Mouse (Mus musculus) midbrain, embryonic 14.5 days (tissue): ENCODE data around the gene Card9. TPM values are rescaled to one million over a fixed set of nuclear protein-coding genes. Genes with fewer than 3 reads are reported as not detected.

Source experiments
- ATAC-seq: fragments of 200-750 bp; cut with Nextera tagmentation; 2 replicates; pipeline ENCODE4 v1.8.0; 2017; ENCODE audit warnings: moderate number of reproducible peaks, moderate library complexity; ENCODE audit not compliant: low FRiP score, low TSS enrichment
- DNase-seq: peaks from one replicate; pipeline ENCODE4 v3.0.0-alpha.2; 2015
- H3K27ac ChIP-seq: fragments of 300-500 bp; sonication (generic); replicated peaks from 2 replicates; pipeline ENCODE4 v1.5.1; 2014; ENCODE audit warnings: mild to moderate bottlenecking, low read depth, low read length, moderate library complexity
- H3K27me3 ChIP-seq: fragments of 300-500 bp; sonication (generic); 2 replicates; pipeline ENCODE4 v1.6.1; 2014; ENCODE audit warnings: low read length, control low read depth, mixed read lengths; ENCODE audit not compliant: control insufficient read depth, insufficient read depth
- H3K36me3 ChIP-seq: fragments of 300-500 bp; sonication (generic); 2 replicates; pipeline ENCODE4 v1.6.1; 2014; ENCODE audit warnings: low read length, control low read depth; ENCODE audit not compliant: control insufficient read depth, insufficient read depth
- H3K4me1 ChIP-seq: fragments of 300-500 bp; sonication (generic); 2 replicates; pipeline ENCODE4 v1.6.1; 2014; ENCODE audit warnings: mild to moderate bottlenecking, antibody characterized with exemption, low read length, control low read depth; ENCODE audit not compliant: control insufficient read depth, insufficient read depth
- H3K4me2 ChIP-seq: fragments of 300-500 bp; sonication (generic); 2 replicates; pipeline ENCODE4 v1.6.1; 2014; ENCODE audit warnings: mild to moderate bottlenecking, low read length, moderate library complexity
- H3K4me3 ChIP-seq: fragments of 300-500 bp; sonication (generic); replicated peaks from 2 replicates; pipeline ENCODE4 v1.5.1; 2014; ENCODE audit warnings: low read depth, low read length
- H3K9ac ChIP-seq: fragments of 300-500 bp; sonication (generic); replicated peaks from 2 replicates; pipeline ENCODE4 v1.6.1; 2014; ENCODE audit warnings: mild to moderate bottlenecking, low read length, moderate library complexity
- H3K9me3 ChIP-seq: fragments of 300-500 bp; sonication (generic); 2 replicates; pipeline ENCODE4 v1.6.1; 2016; ENCODE audit warnings: low read length, control low read depth, mixed read lengths; ENCODE audit not compliant: control insufficient read depth
- WGBS: fragments of 180-500 bp; shearing (Covaris S2); extraction: QIAGEN DNeasy Blood & Tissue Kit; methylation state at CpG from one replicate; pipeline ENCODE4 v1.1.7; 2014; 5-methylcytosine and 5-hydroxymethylcytosine counted together
- polyA plus RNA-seq: library from polyadenylated mRNA; unstranded; fragments of >200 nt; fragmentation: Nextera tagmentation; extraction: Ambion mirVana; gene quantifications from 2 replicates; pipeline ENCODE4 v1.2.1, GENCODE M21; 2014

Gene Card9
- polyA plus RNA-seq, 1 experiment from 2014 or later, result 1.7 TPM

DNA sequence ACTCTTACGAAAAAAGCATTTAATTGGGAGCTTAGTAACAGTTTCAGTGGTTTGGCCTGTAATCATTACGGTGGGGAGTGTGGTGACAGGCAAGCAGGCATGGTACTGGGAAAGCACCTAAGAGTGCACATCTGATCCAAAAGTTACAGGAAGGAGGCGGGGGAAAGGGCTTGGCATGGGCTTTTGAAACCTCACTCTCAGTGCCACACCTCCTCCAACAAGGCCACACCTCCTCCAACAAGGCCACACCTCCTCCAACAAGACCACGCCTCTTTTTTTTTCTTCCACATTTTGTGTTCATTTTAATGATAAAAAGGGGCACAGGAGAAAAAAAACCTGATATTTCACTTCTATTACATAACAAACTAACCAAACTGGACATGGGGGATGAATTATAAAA, 32.9 kb downstream of the Card9 start:
- Histone ChIP-seq H3K9me3 (no peaks in the 10 kb centered on the region), H3K4me2 (no peak overlapping the region), H3K36me3 (peaks cover 95% of the 10 kb centered on the region), H3K27me3 (no peaks in the 10 kb centered on the region), H3K27ac (no peak overlapping the region), H3K4me1 (no peaks in the 10 kb centered on the region), H3K4me3 (no peak overlapping the region), H3K9ac (no peak overlapping the region)
- ATAC-seq (no peak), DNase-seq (no peak)
- WGBS, result 90% methylated on average over 4 of the region's 4 CpGs

DNA sequence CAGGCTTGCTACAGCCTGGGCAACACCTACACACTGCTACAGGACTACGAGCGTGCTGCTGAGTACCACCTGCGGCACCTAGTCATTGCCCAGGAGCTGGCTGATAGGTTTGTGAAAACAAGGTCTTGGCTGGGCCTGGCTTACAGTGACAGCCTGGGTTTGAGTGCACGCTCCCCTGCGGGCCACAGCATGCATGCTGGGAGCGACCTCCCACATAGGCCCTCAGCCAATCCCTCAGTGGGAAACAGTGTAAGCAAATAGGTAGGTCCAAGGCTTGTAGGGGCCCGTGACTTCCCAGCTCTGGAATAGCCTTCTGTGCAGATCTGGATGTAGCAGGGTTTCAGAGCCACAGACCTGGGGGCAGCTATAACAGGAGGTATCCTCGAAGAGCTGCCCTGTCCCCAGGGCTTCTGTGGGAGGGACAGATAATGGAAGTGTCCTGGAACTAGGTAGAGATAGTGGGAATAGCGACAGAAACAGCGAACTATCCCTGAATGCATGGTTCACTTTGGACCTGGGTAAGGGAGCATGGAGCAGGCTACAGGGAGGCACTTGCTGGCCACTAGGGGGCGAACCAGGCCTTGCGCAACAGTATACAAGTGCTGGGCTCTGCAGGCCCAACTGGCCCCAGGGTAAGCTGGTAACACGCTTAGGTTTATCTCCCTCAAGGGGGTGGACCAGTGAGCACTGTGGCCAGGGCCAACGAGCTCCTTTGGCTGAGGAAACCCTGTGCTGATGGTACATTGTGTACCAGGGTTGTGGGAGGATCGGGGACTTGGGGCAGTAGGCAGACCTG, 35.1 kb downstream of the Card9 start:
- no peaks in the 10 kb centered on the region for H3K27me3 ChIP-seq
- 65% methylated on average over 15 of the region's 15 CpGs for WGBS
- no peak overlapping the region for H3K4me2 ChIP-seq
- DNase-seq, result peak; percentile 79
- ATAC-seq, result 0 out of 2 replicates have a peak, but pooled peaks have one; percentile 49
- no peaks in the 10 kb centered on the region for H3K9me3 ChIP-seq
- peaks cover 82% of the 10 kb centered on the region for H3K36me3 ChIP-seq
- no peak overlapping the region for H3K27ac ChIP-seq
- H3K9ac ChIP-seq, result no peak overlapping the region
- no peak overlapping the region for H3K4me3 ChIP-seq
- no peaks in the 10 kb centered on the region for H3K4me1 ChIP-seq

DNA sequence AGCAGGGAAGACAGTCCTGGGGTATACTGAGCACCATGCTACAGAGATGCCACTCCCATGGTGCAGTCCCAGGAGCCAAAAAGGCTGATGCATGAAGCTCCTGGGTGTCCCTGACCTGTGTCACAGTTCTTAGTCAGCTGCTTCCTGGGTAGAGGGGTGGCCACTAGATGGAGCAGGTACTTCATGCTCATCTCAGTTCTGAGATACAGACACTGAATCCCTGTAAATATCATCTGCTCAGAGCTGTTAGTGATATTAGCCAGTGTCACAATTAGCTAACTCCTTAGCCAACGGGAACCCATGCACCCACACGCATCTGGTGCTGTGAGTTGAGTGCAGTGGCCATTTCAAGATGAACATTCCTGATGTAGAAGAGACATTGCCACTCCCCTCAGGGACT, 35.8 kb downstream of the Card9 start:
- Histone ChIP-seq H3K4me1 (0 out of 2 replicates have a peak, but pooled peaks cover 6% of the 10 kb centered on the region), H3K27ac (no peak overlapping the region), H3K27me3 (no peaks in the 10 kb centered on the region), H3K9me3 (no peaks in the 10 kb centered on the region), H3K36me3 (peaks cover 76% of the 10 kb centered on the region), H3K9ac (no peak overlapping the region), H3K4me3 (no peak overlapping the region), H3K4me2 (no peak overlapping the region)
- peak; percentile 27 for DNase-seq
- WGBS, result 87% methylated on average over 2 of the region's 2 CpGs
- no peak for ATAC-seq

GRCm38 (mm10) chr2:26323589-26324325, 37.0 kb downstream of the Card9 start:
- Histone ChIP-seq H3K9ac (no peak overlapping the region), H3K36me3 (peaks cover 66% of the 10 kb centered on the region), H3K9me3 (no peaks in the 10 kb centered on the region)

DNA sequence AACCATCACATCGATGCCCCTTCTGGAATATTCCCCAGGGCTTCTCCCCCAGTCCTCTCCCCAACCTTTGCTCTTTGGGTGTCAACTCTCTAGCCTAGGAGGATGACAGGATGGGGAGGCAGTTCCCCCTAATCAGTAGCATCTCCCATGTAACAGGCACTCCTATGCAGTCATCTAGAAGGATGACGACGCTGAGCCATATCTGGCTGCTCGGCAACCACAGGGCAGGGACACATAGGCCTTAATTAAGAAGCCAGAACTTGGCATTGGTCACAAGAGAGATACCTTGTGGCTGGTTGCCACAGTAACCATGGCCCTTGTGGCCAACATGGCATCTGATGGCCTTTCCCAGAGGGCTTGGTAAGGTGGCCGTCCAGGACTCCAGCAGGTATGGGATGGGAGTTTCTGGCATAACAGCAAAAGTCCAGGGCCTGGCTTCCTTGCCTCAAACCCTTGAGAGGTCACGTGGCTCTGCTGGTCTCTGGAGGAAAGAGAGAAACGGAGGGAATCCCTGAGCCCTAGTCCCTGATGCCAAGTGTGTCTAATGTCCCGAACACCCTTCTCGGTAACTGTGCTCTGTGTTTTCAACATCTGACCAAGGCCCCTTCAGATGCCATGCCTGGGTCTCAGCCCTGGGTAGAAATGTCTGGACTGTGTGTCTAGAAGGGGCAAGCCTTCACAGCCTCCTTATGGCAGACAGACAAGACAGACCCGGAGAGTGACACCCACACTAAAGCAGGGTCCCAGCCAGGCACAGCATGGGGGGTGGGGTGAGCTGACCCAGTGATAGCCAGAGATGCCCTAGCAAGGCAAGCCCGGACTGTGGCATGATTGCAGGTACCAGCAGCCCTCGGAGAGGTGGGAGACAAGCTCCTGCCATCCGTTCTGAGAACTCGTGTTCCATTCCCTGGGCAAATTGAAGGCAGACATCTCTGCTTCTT, 40.2 kb downstream of the Card9 start:
- Histone ChIP-seq H3K4me1 (peaks cover 42% of the 10 kb centered on the region), H3K9me3 (no peaks in the 10 kb centered on the region), H3K27me3 (no peaks in the 10 kb centered on the region), H3K4me2 (no peak overlapping the region), H3K9ac (0 out of 2 replicates have a peak overlapping the region, but pooled peaks have one; percentile 16), H3K27ac (no peak overlapping the region), H3K4me3 (no peak overlapping the region), H3K36me3 (peaks cover 48% of the 10 kb centered on the region)
- no peak for DNase-seq
- 88% methylated on average over 14 of the region's 14 CpGs for WGBS
- ATAC-seq, result no peak

More at GRCm38 (mm10) chr2:26323589-26324325, 37.0 kb downstream of the Card9 start:
- ATAC-seq (no peak), DNase-seq (no peak)
- H3K27me3 ChIP-seq, result no peaks in the 10 kb centered on the region
- H3K4me2 ChIP-seq, result no peak overlapping the region
- H3K4me3 ChIP-seq, result no peak overlapping the region
- H3K27ac ChIP-seq, result no peak overlapping the region
- 93% methylated on average over 13 of the region's 13 CpGs for WGBS
- peaks cover 17% of the 10 kb centered on the region for H3K4me1 ChIP-seq

DNA sequence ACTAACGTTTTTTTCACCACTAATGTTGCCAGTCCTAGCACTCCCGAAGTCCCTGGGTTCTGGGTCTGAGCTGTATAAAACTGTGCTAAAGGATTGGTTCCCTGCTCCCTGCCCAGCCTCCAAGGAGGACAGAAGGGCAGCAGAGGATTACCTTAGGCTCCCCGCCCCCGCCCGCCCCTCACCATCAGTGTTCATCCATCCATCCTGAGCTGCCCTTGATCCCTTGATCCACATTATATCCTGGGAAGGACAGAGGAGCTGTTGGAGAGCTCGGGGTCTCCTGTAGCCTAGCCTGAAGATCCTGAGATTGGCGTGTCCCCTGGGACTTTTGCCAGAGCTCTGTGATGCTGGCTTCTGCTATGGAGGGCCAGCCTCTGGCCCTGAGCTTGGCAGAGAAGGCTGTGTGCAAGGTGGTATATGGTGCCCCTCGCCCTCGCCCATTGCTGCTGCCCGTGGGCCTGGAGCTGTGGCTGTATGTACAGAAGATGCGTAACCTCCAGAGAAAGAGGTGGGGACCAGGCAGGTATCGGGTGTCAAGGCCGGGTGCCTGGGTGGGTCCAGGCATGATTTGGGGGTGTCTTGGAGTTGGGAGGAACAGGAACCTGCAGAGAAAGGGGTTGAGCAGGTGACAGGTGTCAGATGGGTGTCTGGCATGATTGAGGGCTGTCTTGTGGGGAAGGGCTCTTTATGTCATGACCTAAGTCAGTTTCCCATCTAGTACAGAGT, 41.0 kb downstream of the Card9 start:
- Histone ChIP-seq H3K27me3 (no peaks in the 10 kb centered on the region), H3K36me3 (peaks cover 40% of the 10 kb centered on the region), H3K4me1 (peaks cover 46% of the 10 kb centered on the region), H3K4me2 (no peak overlapping the region), H3K4me3 (no peak overlapping the region), H3K9ac (0 out of 2 replicates have a peak overlapping the region, but pooled peaks have one; percentile 34), H3K27ac (no peak overlapping the region), H3K9me3 (no peaks in the 10 kb centered on the region)
- ATAC-seq (no peak), DNase-seq (no peak)
- 84% methylated on average over 13 of the region's 13 CpGs for WGBS

GRCm38 (mm10) chr2:26319109-26319508, 41.6 kb downstream of the Card9 start:
- ATAC-seq (no peak), DNase-seq (no peak)
- H3K4me1 ChIP-seq, result peaks cover 51% of the 10 kb centered on the region
- H3K36me3 ChIP-seq, result peaks cover 34% of the 10 kb centered on the region
- no peak overlapping the region for H3K9ac ChIP-seq
- no peak overlapping the region for H3K4me3 ChIP-seq
- peak overlapping the region; percentile 15 for H3K4me2 ChIP-seq
- H3K27ac ChIP-seq, result no peak overlapping the region
- no peaks in the 10 kb centered on the region for H3K9me3 ChIP-seq
- H3K27me3 ChIP-seq, result no peaks in the 10 kb centered on the region
- WGBS, result 82% methylated on average over 9 of the region's 9 CpGs
